Mouse (Mus musculus) layer of hippocampus, postnatal 10 days (tissue): Measurements from ENCODE around the gene Pram1. TPM values are rescaled to one million over a fixed set of nuclear protein-coding genes. Genes with fewer than 3 reads are reported as not detected.
"Not testable (repeated sequence)": the region's sequence is repeated elsewhere in the genome, so short reads cannot be mapped to it uniquely, and the experiment has no call there.

Experiments
- DNase-seq, 2 experiments: peaks; one replicate each; pipeline ENCODE4 v3.0.0; 2021; ENCODE audit warnings: low spot score in 2 of 2
- long read RNA-seq: library from polyadenylated mRNA; stranded (forward); transcript quantifications from one replicate; pipeline ENCODE4 v2.0.0, GENCODE M21; 2023
- total RNA-seq, 2 experiments: library from RNA; stranded (reverse); gene quantifications; 2 replicates each; pipeline ENCODE4 v1.2.3; 2021

Gene Pram1
- total RNA-seq, result under 1 TPM in 1 of 2 experiments, not detected in 1; 0.27 TPM
- long read RNA-seq, partial matches to known transcripts, result 0 of 2 reads
- long read RNA-seq, other reads (novel, unspliced or antisense), result 2 of 2 reads

GRCm38 (mm10) chr17:33637516-33638276 is at the start of gene Pram1:
TSS of gene Pram1 (plus strand) at chr17:33638056.
- peak in 1 of 2 experiments; percentile 10 for DNase-seq

GRCm38 (mm10) chr17:33597271-33597670 is 40.6 kb upstream of the Pram1 start:
- no peak for DNase-seq

GRCm38 (mm10) chr17:33598506-33598905 is 39.4 kb upstream of the Pram1 start:
- no peak for DNase-seq

- no peak for DNase-seq
Measured at GRCm38 (mm10) chr17:33599836-33600475, 37.9 kb upstream of the Pram1 start.

- DNase-seq, result no peak
Measured at GRCm38 (mm10) chr17:33600831-33601230, 37.0 kb upstream of the Pram1 start.

- no peak for DNase-seq
Measured at GRCm38 (mm10) chr17:33601947-33602346, 35.9 kb upstream of the Pram1 start.

GRCm38 (mm10) chr17:33607273-33607672 is 30.6 kb upstream of the Pram1 start:
- no peak for DNase-seq

- DNase-seq, result no peak
Measured at GRCm38 (mm10) chr17:33610548-33610947, 27.3 kb upstream of the Pram1 start.

GRCm38 (mm10) chr17:33613726-33614125 is 24.1 kb upstream of the Pram1 start:
- DNase-seq, result not testable (repeated sequence)

- no peak for DNase-seq
Measured at GRCm38 (mm10) chr17:33627281-33627680, 10.6 kb upstream of the Pram1 start.

GRCm38 (mm10) chr17:33628621-33629486 is 9.0 kb upstream of the Pram1 start, which contains the start of gene Zfp414:
TSS of gene Zfp414 (plus strand) at chr17:33629090.
- DNase-seq, result peak; percentile 88 to 92

GRCm38 (mm10) chr17:33629487-33630125 is 8.2 kb upstream of the Pram1 start:
- DNase-seq, result peak in 1 of 2 experiments; percentile 26

- DNase-seq, result peak in 1 of 2 experiments; percentile 14
Measured at GRCm38 (mm10) chr17:33630171-33630895, 7.5 kb upstream of the Pram1 start.

GRCm38 (mm10) chr17:33631236-33631635 is 6.6 kb upstream of the Pram1 start:
- DNase-seq, result peak in 1 of 2 experiments; percentile 19

- DNase-seq, result peak in 1 of 2 experiments; percentile 35
Measured at GRCm38 (mm10) chr17:33631796-33632195, 6.1 kb upstream of the Pram1 start.

GRCm38 (mm10) chr17:33637038-33637437 is 818 bp upstream of the Pram1 start:
- peak in 1 of 2 experiments; percentile 18 for DNase-seq

- no peak for DNase-seq
Measured at GRCm38 (mm10) chr17:33639743-33640142, 1.9 kb downstream of the Pram1 start.

GRCm38 (mm10) chr17:33644068-33644467 is 6.2 kb downstream of the Pram1 start:
- DNase-seq, result no peak

GRCm38 (mm10) chr17:33645073-33645472 is 7.2 kb downstream of the Pram1 start:
- no peak for DNase-seq
